Mouse (Mus musculus) retina, postnatal 1 day (tissue): ENCODE measurements around the gene Gpr149.

Experiments
- DNase-seq: peaks from one replicate; pipeline ENCODE4 v3.0.0-alpha.2; 2012

Gpr149 gene

DNA sequence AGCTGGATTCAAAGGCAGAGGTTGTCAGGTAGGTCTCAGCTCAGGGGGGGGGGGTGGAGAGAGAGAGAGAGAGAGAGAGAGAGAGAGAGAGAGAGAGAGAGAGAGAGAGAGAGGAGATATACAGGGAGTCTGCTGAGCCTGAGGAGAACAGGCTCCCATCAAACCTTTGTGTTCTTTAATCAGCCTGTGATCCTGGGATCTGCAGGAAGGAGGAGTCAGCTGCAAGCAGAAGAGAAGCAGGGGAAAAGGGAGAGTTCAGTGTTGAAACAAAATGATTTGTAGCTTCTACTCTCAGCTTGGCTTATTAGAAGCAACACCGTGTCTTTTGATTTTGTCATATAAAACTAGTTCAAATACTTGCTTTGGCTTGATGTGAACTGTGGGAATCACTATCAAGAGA, at the start of gene Gpr149:
Gene Gpr149, minus strand, starts transcription at position 168 of the 400 bp plus-strand sequence.
- DNase-seq = no peak

DNA sequence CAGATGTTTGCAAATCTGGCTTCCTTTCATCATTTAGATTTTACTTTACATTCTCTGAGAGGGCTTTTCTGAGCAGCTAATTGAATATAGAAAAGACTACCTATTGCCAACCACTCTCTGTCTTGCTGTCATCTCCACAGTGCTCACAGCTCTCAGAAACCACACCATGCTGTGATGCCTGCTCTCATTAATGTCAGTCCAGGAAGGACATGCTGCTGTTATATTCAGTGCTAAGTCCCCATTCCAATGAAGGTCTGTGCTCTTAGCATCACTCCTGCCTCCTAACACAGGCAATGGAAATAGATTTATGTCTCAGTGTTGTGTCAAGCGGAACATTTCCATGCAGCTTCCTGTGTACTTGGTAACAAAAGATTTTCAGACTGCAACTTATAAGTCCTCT, 45.6 kb upstream of the Gpr149 start:
- peak; percentile 7 for DNase-seq

DNA sequence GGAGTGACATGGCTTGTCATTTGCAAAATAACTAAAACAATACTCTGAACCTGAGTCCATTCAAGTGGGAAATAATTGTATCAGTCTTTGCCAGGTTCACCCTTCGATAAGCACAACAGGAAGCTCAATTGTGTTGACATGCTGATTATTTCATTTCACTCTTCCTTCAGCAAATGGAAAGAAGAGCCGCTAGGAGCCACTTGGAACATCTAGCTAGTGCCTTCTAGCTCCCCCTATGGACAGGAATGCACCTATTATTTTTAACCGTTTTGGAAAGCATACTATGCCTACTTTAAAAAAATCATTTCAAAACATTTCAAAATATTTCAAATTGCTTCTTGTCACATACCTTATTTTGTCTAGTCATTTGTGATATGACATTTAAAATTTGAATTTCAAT, 5.9 kb upstream of the Gpr149 start:
- DNase-seq = peak; percentile 4

DNA sequence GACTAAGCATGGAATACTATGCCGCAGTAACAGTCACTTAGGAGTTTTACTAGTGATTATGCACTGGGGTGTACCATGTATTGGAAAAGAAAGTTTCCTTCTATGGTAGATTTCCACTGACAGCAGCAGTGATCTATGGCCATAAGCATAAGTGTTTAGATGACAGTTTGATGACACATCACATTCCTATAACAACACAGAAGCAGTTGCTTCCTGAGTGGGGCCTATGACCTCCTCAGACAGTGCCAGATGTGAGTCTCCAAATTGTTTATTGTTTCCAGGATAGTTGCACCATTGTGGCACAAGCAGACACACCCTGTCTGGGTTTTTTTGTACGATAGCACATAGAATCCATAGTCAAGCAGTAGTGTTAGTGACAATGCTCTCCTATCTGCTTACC, 991 bp upstream of the Gpr149 start:
- DNase-seq = no peak

DNA sequence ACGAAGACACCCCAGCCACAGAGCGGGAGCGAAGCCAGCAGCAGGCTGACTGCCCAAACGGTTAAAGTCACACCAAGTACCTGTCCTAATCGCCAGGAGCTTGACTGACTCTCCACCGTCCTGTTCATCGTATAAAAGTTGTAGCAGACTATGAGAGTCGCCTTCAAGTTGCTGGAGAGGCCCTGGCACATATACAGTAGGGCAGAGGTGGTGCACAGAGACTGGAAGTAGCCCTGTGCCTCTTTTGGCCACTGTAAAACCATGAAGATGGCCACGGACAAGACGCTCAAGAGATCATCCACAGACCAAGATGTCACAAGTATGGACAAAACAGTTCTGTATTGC, 921 bp downstream of the Gpr149 start:
- no peak for DNase-seq

DNA sequence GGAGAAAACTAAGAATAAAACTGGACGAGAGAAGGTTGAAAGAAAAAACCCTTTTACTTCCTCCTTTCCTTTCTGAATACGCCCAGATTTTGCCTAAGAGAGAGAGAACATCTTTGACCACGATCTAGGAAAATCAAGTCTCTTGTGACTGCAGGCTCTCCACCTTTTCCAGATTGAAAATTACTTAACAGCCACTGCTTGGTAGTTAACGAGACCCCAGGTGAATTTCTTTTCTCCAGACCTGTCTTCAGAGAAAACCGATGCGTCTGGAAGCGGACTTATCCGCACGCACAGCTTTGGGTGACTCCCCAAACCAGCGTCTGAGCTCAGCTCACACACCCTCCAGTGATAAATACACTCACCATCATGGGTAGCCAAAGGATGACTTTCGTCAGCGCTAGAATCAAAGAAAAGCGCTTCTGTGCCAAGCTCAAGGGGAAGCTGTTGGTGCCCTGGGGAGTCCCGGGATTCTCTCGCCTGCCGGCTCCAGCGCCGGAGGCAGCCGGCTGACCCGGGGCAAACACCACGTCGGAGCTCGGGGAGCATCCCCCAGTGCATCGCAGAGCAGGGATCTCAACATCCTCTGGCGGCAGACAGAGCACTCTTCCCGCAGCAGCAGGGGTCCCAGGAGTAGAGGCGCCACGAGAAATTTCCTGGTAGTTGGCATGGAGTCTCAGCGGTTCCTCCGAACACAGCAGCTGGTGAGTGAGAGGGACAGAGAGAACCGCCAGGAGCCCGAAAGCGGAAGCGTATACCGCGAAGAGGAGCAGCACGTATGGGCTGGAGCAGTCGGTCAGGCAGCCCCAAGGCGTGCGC, 1.5 kb downstream of the Gpr149 start:
- DNase-seq = peak; percentile 57

DNA sequence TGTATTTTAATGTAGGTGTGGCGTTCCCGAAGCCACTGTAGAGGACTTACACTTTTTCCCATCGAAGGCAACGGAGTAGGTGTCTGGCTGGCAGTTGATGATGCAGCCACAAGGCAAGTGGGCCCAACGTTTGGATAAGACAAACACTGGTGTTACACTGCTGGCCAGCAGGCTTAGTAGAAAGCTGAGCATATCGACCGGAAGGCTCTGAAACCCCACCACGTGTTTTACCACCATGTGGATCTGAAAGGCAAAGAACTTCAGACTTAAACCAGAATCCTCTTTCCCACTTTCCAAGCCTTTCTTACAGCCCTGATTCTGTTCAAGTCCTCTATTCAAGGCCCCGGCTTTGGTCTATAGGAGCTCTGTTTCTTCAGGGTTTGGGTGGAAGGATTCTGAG, 2.5 kb downstream of the Gpr149 start:
- DNase-seq = peak; percentile 2

DNA sequence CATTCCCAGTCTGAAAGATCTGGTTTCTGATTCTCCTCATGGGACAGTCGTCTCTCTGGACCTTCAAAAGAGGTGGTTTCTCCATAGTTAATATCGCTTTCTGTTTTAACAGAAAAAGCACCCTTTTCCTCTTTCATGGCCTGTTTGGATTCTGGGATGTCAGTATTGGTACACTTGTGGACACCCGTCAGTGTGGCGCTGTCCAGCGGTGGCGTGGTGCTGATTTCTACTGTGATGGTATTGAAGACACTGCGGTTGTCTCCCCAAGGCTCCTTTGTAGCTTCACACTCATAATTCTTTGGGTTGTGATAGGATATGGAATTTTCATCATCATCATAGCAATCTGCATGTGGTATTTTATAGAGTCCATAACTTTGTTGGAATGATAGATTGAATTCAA, 10.1 kb downstream of the Gpr149 start:
- peak; percentile 45 for DNase-seq

DNA sequence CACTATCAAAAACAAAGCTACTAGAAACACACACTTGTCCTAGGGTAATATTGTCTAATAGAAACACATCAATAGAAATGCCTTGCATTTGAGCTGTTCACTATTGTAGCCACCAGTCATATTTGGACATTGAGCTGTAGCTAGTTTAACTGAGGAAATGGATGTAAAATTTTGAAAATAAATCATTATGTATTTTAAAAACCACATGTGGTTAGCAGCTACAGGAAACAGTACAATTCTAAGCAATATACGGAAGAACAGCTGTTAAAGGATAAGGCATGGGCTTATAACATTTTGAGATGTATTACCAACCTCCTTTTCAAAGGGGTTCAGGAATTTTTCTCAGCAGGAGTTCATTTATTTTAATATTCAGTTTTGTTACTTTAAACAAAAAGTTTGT, 19.9 kb downstream of the Gpr149 start:
- DNase-seq = no peak

DNA sequence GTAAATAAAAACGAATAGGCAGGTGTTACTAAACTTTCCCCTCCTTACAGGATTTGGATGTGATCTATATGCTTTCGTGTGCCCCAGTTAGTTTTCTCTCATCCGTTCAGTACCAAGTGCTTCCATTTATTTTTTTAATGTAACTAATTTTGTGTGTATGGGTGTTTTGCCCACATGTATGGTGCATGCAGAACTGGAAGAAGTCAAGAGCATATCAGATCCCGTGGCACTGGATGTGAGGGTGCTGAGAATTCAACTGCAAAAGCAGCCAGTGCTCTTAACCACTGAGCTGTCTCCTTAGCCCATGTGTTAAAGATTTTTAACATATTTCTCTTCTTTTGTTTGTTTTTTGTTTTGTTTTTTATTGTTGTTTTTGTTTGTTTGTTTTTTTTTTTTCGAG, 77.3 kb downstream of the Gpr149 start:
- no peak for DNase-seq

DNA sequence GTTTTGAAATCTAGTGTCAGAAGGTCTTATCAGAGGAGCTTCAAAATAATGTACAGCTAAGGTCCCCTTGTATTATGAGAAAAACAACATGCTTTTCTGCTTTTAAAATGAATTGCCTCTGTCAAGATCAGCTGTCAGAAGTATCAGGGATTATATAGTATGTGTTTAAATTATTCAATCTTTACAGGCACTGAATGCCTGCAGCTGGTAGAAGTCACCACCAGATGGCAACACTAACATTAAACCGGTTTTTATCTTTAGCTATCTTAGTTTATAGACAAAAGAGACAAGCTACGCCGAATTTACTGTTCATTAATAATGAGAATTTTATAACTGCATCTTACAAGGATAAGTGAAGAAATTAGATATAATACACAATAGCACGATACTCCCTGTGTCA, 77.8 kb downstream of the Gpr149 start:
- peak; percentile 44 for DNase-seq

DNA sequence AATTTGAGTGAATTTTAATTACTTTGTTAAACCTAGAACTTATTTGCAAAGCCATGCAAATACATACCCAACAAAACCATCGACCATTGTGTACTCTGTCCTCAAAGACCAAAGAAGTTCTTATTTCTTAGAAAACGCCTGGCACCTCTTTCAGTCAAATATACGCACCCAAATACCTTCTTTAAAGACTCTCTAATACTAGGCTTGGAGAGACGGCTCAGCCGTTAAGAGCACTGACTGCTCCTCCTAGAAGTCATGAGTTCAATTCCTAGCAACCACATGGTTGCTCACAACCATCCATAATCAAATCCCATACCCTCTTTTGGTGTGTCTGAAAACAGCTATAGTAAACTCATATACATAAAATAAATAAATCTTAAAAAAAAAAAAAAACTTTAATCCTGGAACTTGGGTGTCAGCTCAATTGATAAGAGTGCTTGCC, 97.7 kb downstream of the Gpr149 start:
- DNase-seq = no peak

DNA sequence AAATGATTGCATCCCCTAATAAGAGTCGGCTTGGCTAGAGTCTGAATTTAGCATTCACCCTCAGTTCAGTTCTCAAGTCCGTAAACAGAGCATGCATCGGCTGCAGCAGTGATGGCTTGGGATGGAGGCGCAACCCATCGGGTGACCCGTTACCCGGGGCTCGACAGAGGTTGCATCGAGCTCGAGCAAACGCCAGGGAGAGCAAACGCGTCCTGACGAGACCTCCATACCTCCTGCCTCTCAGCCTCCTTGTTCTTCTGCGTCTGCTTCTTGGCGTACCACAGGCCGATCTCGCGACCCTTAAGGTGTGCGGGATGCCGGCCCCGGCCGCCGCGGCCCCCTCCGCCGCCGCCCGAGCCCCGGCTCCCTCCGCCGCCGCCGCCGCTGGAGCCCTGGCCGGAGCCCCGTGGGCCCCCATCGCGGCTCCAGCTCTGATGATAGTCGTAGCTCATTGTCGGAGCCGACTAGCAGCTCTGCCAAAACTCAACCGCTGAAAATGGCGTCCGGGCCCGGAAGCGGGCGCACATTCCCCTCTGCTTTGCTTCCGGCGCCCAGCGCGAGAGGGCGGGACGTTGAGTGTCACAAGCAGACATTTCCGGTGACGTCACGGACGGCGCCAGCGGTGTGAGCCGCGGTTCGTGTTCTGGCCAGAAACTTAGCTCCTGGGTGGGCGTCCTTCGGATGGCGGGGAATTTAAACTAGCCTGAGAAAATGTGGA, 98.3 kb downstream of the Gpr149 start, which contains the start of gene Dhx36:
Gene Dhx36, minus strand, starts transcription at position 517 of the 718 bp plus-strand sequence.
- peak; percentile 98 for DNase-seq

DNA sequence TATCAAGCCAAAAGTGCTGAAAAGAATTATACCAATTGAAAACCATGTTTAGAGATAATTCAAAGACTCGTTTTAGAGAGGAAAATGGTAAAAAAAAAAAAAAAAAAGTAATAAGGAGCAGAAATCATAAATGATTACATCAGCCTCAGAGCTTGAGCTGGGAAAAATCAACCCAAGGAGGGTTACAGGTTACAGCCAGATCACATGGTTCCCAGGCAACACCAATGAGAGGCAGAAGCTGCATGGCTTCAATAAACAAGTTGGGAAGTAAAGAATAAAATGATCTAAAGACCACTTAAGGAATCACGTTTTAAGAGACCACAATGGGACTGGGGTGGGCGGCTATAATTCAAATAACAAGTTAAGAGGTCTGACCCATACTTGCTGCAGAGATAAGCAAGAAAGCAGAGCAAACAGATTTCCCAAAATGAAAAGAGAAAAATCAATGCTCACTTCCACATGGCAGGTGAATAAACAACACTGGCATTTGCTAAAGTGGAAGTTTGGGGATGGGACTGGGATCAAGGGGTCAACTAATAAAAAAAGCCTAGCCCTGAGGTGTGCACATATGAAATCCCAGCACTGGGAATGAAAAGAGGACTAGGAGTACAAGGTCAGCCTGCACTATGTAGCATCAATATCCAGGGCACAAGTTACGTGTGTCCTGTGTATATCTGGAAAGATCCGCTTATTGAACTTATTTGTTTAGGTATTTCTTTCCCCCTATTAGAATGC, 99.6 kb downstream of the Gpr149 start:
- DNase-seq = no peak

DNA sequence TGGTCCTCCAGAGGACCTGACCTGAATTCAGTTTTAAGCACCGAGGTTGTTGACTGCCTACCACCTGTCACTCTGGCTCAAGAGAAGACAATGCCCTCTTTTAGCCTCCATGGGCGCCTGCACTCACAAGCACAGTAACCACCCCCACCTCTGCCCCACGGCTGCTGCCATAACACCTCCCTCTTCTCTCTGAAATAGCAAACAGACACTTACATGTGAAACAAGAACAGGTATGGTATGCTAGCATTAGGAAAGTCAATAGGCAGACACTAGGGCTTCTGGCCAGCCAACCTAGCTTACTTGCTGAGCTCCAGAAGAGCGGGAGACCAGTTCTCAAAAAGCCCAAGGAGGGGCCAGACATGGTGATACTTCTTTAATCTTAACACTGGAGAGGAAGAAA, 105.6 kb downstream of the Gpr149 start:
- no peak for DNase-seq

DNA sequence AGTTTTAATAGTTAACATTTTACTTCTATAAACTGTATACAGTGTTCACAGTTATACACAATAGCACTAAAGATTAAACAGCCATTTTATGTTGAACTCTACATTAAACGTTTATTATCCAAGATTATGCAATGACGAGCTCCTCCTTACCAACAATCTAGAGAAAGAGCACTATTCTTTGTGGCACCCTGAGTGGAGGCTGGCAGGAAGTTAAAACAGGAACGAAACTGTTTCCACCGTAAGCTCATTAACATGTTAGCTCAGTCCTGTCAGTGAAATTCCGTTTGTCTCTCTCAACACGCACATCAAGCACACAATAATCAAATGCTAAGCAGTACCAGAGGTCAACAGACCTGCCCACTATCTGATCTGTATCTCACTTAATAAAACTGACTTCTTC, 112.4 kb downstream of the Gpr149 start:
- DNase-seq = no peak

DNA sequence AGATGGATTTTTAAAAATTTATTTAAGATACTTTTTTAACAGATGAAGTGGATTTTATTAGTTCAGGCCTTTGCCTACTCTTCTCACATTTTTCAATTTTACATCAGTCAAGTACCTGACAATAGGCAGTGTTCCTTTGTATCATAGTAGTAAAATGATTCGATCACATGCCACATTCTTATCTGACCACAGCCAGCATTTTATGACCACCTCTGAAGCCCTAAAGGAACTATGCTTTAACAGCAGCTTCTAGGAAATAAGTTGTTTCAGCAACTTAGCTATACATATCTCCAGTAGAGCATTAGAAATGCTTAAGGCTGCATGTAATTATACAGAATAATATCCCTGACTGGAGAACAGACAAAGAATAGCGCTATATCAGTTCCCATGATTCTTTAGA, 120.6 kb downstream of the Gpr149 start:
- DNase-seq = no peak
